Mouse (Mus musculus) lung, embryonic 14.5 days (tissue): ENCODE results near the gene Selenoi. TPM values are rescaled to one million over a fixed set of nuclear protein-coding genes. Genes with fewer than 3 reads are reported as not detected.

ENCODE experiments used
- ATAC-seq: fragments of 200-750 bp; cut with Nextera tagmentation; 2 replicates; pipeline ENCODE4 v1.8.0; 2017; ENCODE audit warnings: mild to moderate bottlenecking, moderate TSS enrichment, moderate library complexity; ENCODE audit not compliant: insufficient read depth
- DNase-seq: peaks from one replicate; pipeline ENCODE4 v3.0.0-alpha.2; 2015
- H3K27ac ChIP-seq: fragments of 300-500 bp; sonication (generic); 2 replicates; pipeline ENCODE4 v1.5.1; 2014; ENCODE audit warnings: low read depth, mild to moderate bottlenecking, moderate library complexity
- H3K27me3 ChIP-seq: fragments of 300-500 bp; sonication (generic); 2 replicates; pipeline ENCODE4 v1.6.1; 2014; ENCODE audit warnings: low read length, control low read depth; ENCODE audit not compliant: insufficient read depth
- H3K36me3 ChIP-seq: fragments of 300-500 bp; sonication (generic); 2 replicates; pipeline ENCODE4 v1.6.1; 2014; ENCODE audit warnings: control low read depth; ENCODE audit not compliant: insufficient read depth
- H3K4me1 ChIP-seq: fragments of 300-500 bp; sonication (generic); 2 replicates; pipeline ENCODE4 v1.6.1; 2014; ENCODE audit warnings: antibody characterized with exemption, control low read depth; ENCODE audit not compliant: insufficient read depth
- H3K4me2 ChIP-seq: fragments of 300-500 bp; sonication (generic); 2 replicates; pipeline ENCODE4 v1.6.1; 2014; ENCODE audit warnings: mild to moderate bottlenecking
- H3K4me3 ChIP-seq: fragments of 300-500 bp; sonication (generic); 2 replicates; pipeline ENCODE4 v1.5.1; 2014; ENCODE audit warnings: low read depth, low read length
- H3K9ac ChIP-seq: fragments of 300-500 bp; sonication (generic); 2 replicates; pipeline ENCODE4 v1.6.1; 2014
- H3K9me3 ChIP-seq: fragments of 300-500 bp; sonication (generic); 2 replicates; pipeline ENCODE4 v1.6.1; 2016; ENCODE audit warnings: low read depth, low read length, control low read depth
- CTCF ChIP-seq: IDR thresholded peaks from 2 replicates; pipeline ENCODE4 v1.5.1; 2016; ENCODE audit warnings: antibody characterized with exemption, low read depth
- WGBS: fragments of 180-500 bp; shearing (Covaris S2); extraction: QIAGEN DNeasy Blood & Tissue Kit; methylation state at CpG from one replicate; pipeline ENCODE4 v1.1.7; 2014; 5-methylcytosine and 5-hydroxymethylcytosine counted together
- polyA plus RNA-seq: library from polyadenylated mRNA; unstranded; fragments of >200 nt; fragmentation: Nextera tagmentation; extraction: Ambion mirVana; gene quantifications from 2 replicates; pipeline ENCODE4 v1.2.1, GENCODE M21; 2014

Selenoi gene
- polyA plus RNA-seq, 1 experiment from 2014 or later = 18.9 TPM

DNA sequence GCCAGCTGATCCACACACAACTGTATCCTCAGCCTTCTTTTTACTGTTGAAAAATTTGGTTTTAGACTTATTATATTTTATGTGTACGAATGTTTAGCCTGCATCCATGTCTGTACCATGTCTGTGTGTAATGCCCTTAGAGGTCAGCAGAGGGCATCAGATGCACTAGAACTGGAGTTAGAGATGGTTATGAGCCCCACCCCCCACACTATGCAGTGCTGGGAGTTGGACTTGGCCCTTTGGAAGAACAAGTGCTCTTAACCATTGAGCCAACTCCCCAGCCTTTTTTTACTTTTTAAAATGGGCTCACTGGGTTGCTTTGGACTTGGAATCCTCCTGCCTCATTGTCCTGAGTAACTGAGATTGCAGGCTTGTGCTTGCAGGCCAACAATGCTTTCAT lies 15.3 kb downstream of the Selenoi start:
- no peak for ATAC-seq
- peaks cover 10% of the 10 kb centered on the region; the same call in 1 of the 2 replicates for H3K4me1 ChIP-seq
- H3K9ac ChIP-seq = no peak overlapping the region
- 94% methylated on average over 1 of the region's 1 CpGs for WGBS
- H3K4me2 ChIP-seq = no peak overlapping the region
- peaks cover 14% of the 10 kb centered on the region; the same call in 1 of the 2 replicates for H3K36me3 ChIP-seq
- H3K27ac ChIP-seq = no peak overlapping the region
- no peaks in the 10 kb centered on the region for H3K27me3 ChIP-seq
- peak; percentile 15 for DNase-seq
- peak; percentile 40 for TF ChIP-seq CTCF
- H3K4me3 ChIP-seq = no peak overlapping the region
- no peaks in the 10 kb centered on the region for H3K9me3 ChIP-seq

GRCm38 (mm10) chr5:30255567-30256354 lies 23.4 kb downstream of the Selenoi start:
- H3K36me3 ChIP-seq = peaks cover 50% of the 10 kb centered on the region

DNA sequence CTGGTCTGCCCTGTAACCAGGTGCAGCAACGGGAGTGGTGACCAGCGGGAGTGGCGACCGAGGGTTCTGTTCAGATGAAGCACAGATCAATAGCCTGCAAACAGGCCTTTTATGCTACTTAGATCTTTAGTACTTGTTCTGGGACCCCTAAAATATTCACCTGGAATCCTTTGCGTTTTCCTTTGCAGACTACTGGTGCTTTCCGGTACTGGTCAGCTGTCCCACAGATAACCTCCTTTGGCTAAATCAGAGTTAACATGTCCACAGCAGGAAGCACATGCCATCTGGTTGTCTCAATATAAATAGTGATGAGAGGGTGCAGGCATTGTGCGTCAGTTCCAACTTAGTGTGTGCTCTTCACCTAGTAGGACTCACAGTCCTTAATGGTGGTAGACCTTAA lies 26.4 kb downstream of the Selenoi start:
- ATAC-seq (no peak), DNase-seq (no peak)
- no peak overlapping the region for H3K9ac ChIP-seq
- no peak for TF ChIP-seq CTCF
- no peak overlapping the region for H3K4me2 ChIP-seq
- no peaks in the 10 kb centered on the region for H3K4me1 ChIP-seq
- 92% methylated on average over 7 of the region's 7 CpGs for WGBS
- H3K9me3 ChIP-seq = no peaks in the 10 kb centered on the region
- H3K27me3 ChIP-seq = no peaks in the 10 kb centered on the region
- H3K4me3 ChIP-seq = no peak overlapping the region
- H3K27ac ChIP-seq = no peak overlapping the region
- H3K36me3 ChIP-seq = peaks cover 41% of the 10 kb centered on the region

More at GRCm38 (mm10) chr5:30255567-30256354, 23.4 kb downstream of the Selenoi start:
- no peak overlapping the region for H3K4me2 ChIP-seq
- ATAC-seq (peak; percentile 54; the same call in 1 of the 2 replicates), DNase-seq (peak; percentile 41)
- no peak overlapping the region for H3K9ac ChIP-seq
- H3K27ac ChIP-seq = peak overlapping the region; percentile 37
- H3K27me3 ChIP-seq = no peaks in the 10 kb centered on the region
- no peaks in the 10 kb centered on the region for H3K9me3 ChIP-seq
- TF ChIP-seq CTCF = no peak
- no peak overlapping the region for H3K4me3 ChIP-seq
- no peaks in the 10 kb centered on the region for H3K4me1 ChIP-seq
- 49% methylated on average over 12 of the region's 12 CpGs for WGBS

DNA sequence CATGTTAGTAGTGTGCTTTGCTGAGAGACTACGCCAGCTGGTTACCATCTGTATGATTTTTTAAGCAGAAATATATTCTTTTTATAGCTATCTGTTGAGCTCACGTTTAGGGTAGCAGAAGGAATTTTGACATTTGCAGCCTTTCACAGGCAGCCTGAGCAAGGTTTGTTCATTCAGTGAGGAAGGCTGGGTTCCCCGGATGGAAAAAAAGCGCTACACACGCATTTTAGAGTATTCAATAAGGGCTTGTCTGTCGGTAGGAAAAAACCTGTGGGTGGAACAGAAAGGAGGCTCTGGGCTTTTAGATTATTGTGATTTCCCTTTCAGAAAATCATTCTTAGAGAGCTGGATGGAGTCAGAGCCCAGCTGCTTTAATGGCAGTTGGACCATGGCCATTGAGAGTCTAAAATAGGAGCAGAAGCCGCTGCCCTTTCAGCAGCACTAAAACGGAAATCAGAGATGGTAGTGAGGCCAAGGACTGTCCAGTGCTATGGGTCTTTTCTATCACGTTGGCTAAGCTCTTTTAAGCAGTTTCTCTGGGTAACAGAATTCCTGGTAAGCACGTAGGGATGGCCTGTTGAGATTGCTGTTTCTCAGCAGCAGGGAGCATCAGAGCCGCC lies 38.3 kb downstream of the Selenoi start:
- DNase-seq (peak; percentile 72), ATAC-seq (no peak)
- H3K9ac ChIP-seq = no peak overlapping the region
- WGBS = 51% methylated on average over 11 of the region's 11 CpGs
- H3K4me1 ChIP-seq = no peaks in the 10 kb centered on the region
- no peak overlapping the region for H3K4me3 ChIP-seq
- no peak overlapping the region for H3K4me2 ChIP-seq
- no peaks in the 10 kb centered on the region for H3K9me3 ChIP-seq
- TF ChIP-seq CTCF = no peak
- H3K27ac ChIP-seq = no peak overlapping the region; the same call in 1 of the 2 replicates
- no peaks in the 10 kb centered on the region for H3K27me3 ChIP-seq
- peaks cover 25% of the 10 kb centered on the region for H3K36me3 ChIP-seq

GRCm38 (mm10) chr5:30271599-30272281 lies 39.4 kb downstream of the Selenoi start:
- Histone ChIP-seq H3K4me3 (no peak overlapping the region), H3K36me3 (peaks cover 15% of the 10 kb centered on the region), H3K27ac (no peak overlapping the region), H3K4me2 (no peak overlapping the region), H3K27me3 (no peaks in the 10 kb centered on the region), H3K9me3 (no peaks in the 10 kb centered on the region), H3K9ac (no peak overlapping the region), H3K4me1 (no peaks in the 10 kb centered on the region)
- TF ChIP-seq CTCF = no peak
- peak; percentile 24 for DNase-seq
- no peak for ATAC-seq
- WGBS = 77% methylated on average over 11 of the region's 11 CpGs

- no peak overlapping the region for H3K9ac ChIP-seq
- no peak for ATAC-seq
- DNase-seq = no peak
- H3K4me2 ChIP-seq = no peak overlapping the region
- no peaks in the 10 kb centered on the region for H3K27me3 ChIP-seq
- no peaks in the 10 kb centered on the region for H3K9me3 ChIP-seq
- H3K36me3 ChIP-seq = no peaks in the 10 kb centered on the region
- H3K4me1 ChIP-seq = no peaks in the 10 kb centered on the region
- no peak overlapping the region for H3K27ac ChIP-seq
- no peak for TF ChIP-seq CTCF
- H3K4me3 ChIP-seq = no peak overlapping the region
- 87% methylated on average over 2 of the region's 2 CpGs for WGBS
These were observed 44.0 kb downstream of the Selenoi start for GRCm38 (mm10) chr5:30276361-30276760.

- ATAC-seq (no peak), DNase-seq (no peak)
- Histone ChIP-seq H3K4me3 (no peak overlapping the region), H3K36me3 (no peaks in the 10 kb centered on the region), H3K4me1 (no peaks in the 10 kb centered on the region), H3K9me3 (no peaks in the 10 kb centered on the region), H3K27ac (no peak overlapping the region), H3K4me2 (no peak overlapping the region), H3K9ac (no peak overlapping the region), H3K27me3 (no peaks in the 10 kb centered on the region)
- no peak for TF ChIP-seq CTCF
- 45% methylated on average over 3 of the region's 3 CpGs for WGBS
These were observed 46.6 kb downstream of the Selenoi start for GRCm38 (mm10) chr5:30278952-30279351.
